Mouse (Mus musculus) liver, embryonic 14.5 days (tissue): Measurements from ENCODE around the gene Tnfsf8. TPM values are rescaled to one million over a fixed set of nuclear protein-coding genes. Genes with fewer than 3 reads are reported as not detected.

Experiments
- ATAC-seq: fragments of 200-750 bp; cut with Nextera tagmentation; 2 replicates; pipeline ENCODE4 v1.8.0; 2017; ENCODE audit warnings: moderate number of reproducible peaks, mild to moderate bottlenecking, moderate library complexity; ENCODE audit not compliant: insufficient read depth
- DNase-seq, 3 experiments: peaks; one replicate each; pipeline ENCODE4 v3.0.0-alpha.2; 2012 to 2013; ENCODE audit warnings: low read depth in 3 of 3, low spot score in 3 of 3
- H3K27ac ChIP-seq: fragments of 300-500 bp; sonication (generic); 2 replicates; pipeline ENCODE4 v1.5.1; 2014; ENCODE audit warnings: moderate library complexity, mild to moderate bottlenecking, control low read depth, inconsistent platforms
- H3K27me3 ChIP-seq: fragments of 300-500 bp; sonication (generic); 2 replicates; pipeline ENCODE4 v1.6.1; 2014; ENCODE audit warnings: mild to moderate bottlenecking, low read length, moderate library complexity; ENCODE audit not compliant: control insufficient read depth, insufficient read depth
- H3K36me3 ChIP-seq: fragments of 300-500 bp; sonication (generic); replicated peaks from 2 replicates; pipeline ENCODE4 v1.6.1; 2014; ENCODE audit warnings: low read depth; ENCODE audit not compliant: control insufficient read depth, insufficient read depth
- H3K4me1 ChIP-seq, 2 experiments: fragments of 200-500 bp in 1 of 2; fragments of 300-500 bp in 1 of 2; sonication (generic) in 1 of 2; replicated peaks; 2 replicates each; pipeline ENCODE4 v1.6.1; 2012 to 2014; ENCODE audit warnings: antibody characterized with exemption in 1 of 2, inconsistent platforms in 1 of 2, low read length in 1 of 2; ENCODE audit not compliant: control insufficient read depth in 2 of 2, insufficient read depth in 2 of 2
- H3K4me2 ChIP-seq: fragments of 300-500 bp; sonication (generic); 2 replicates; pipeline ENCODE4 v1.6.1; 2014; ENCODE audit warnings: low read depth, mild to moderate bottlenecking, control low read depth, moderate library complexity
- H3K4me3 ChIP-seq, 2 experiments: fragments of 200-500 bp in 1 of 2; fragments of 300-500 bp in 1 of 2; sonication (generic) in 1 of 2; 2 replicates each; pipeline ENCODE4 v1.5.1; 2012 to 2014; ENCODE audit warnings: low read depth in 2 of 2, low read length in 2 of 2, mild to moderate bottlenecking in 2 of 2, control low read depth in 1 of 2, inconsistent platforms in 1 of 2, moderate library complexity in 1 of 2; ENCODE audit not compliant: insufficient read depth in 1 of 2
- H3K9ac ChIP-seq: fragments of 300-500 bp; sonication (generic); replicated peaks from 2 replicates; pipeline ENCODE4 v1.6.1; 2014; ENCODE audit warnings: mild to moderate bottlenecking, control low read depth, moderate library complexity
- H3K9me3 ChIP-seq: fragments of 300-500 bp; sonication (generic); 2 replicates; pipeline ENCODE4 v1.6.1; 2016; ENCODE audit warnings: low read length, mixed read lengths; ENCODE audit not compliant: control insufficient read depth
- CTCF ChIP-seq: IDR thresholded peaks from 2 replicates; pipeline ENCODE4 v1.5.1; 2016; ENCODE audit warnings: antibody characterized with exemption, low read depth, control low read depth
- EP300 ChIP-seq: IDR thresholded peaks from 2 replicates; pipeline ENCODE4 v1.6.1; 2016; ENCODE audit warnings: antibody characterized with exemption, low read depth
- WGBS: fragments of 180-500 bp; shearing (Covaris S2); extraction: QIAGEN DNeasy Blood & Tissue Kit; methylation state at CpG from one replicate; pipeline ENCODE4 v1.1.7; 2014; ENCODE audit not compliant: insufficient replicate concordance; 5-methylcytosine and 5-hydroxymethylcytosine counted together
- polyA plus RNA-seq, 2 experiments: library from polyadenylated mRNA; depleted of rRNA in 1 of 2; stranded (reverse) in 1 of 2; unstranded in 1 of 2; fragments of >200 nt; fragmentation: Nextera tagmentation in 1 of 2; extraction: Ambion mirVana in 1 of 2; gene quantifications; 2 replicates each; pipeline versions ENCODE4 v1.2.1 to v1.2.3; 2012 to 2014

Tnfsf8 gene
- polyA plus RNA-seq, 2 experiments = 0.01 TPM; not detected in 1

DNA sequence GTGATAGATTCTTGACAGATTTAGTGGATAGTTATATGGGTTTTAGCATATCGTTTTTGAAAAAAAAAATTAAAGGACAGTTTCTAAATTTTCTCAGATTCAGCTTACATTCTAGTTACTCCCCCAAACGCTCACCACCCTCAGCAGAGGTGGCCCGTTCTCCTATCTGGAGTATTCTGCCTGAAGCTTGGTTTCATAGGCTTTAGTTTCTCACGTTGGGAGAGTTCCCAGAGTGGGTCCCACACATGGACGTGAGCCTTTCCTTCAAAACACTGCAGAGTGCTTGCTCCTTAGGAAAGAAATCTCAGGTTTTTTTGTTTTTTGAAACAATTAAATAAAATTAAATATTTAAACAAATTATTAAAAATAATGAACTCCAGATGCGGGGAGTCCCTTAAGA, 4.4 kb downstream of the Tnfsf8 start:
- TF ChIP-seq EP300 = no peak
- no peak for TF ChIP-seq CTCF

DNA sequence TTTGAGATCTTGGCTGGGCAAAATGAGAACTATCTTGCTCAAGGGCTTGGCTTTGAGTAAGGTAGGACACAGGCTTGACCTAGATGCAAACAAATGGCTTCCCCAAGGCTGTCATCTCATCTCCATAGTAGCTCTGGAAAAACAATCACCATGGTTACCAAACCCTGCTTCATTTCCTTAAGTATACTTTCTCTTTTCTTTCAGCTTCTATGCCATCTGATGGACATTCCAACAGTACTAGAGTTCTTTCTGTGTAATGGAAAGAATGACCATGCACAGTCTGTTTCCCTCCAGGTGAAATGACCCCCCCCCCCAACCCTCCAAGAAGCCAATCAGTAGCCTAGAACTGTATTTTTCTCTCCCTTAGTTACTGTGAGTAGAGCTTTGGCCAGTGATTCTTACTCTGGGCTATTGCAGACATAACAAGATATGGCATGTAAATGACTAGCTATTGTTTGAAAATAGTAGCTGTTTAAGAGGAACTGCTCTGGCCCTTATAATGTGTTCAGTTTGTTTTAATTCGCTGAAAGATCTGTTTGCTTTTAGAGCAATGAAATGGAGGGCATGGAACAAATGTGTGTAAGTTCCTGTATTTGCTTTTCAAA, 7.3 kb downstream of the Tnfsf8 start:
- Histone ChIP-seq H3K4me2 (no peak overlapping the region), H3K27ac (no peak overlapping the region), H3K36me3 (no peaks in the 10 kb centered on the region), H3K9me3 (no peaks in the 10 kb centered on the region), H3K27me3 (no peaks in the 10 kb centered on the region), H3K4me3 (no peak overlapping the region), H3K9ac (no peak overlapping the region), H3K4me1 (no peaks in the 10 kb centered on the region)
- no peak for ATAC-seq
- 62% methylated on average over 1 of the region's 1 CpGs for WGBS
- TF ChIP-seq CTCF (no peak), EP300 (no peak)
- no peak for DNase-seq

More for the DNA sequence above, 4.4 kb downstream of the Tnfsf8 start:
- no peak overlapping the region for H3K4me3 ChIP-seq
- ATAC-seq (no peak), DNase-seq (no peak)
- H3K36me3 ChIP-seq = no peaks in the 10 kb centered on the region
- no peak overlapping the region for H3K4me2 ChIP-seq
- H3K4me1 ChIP-seq = no peaks in the 10 kb centered on the region; a peak in 1 of 4 replicates
- H3K9me3 ChIP-seq = no peaks in the 10 kb centered on the region
- no peak overlapping the region for H3K27ac ChIP-seq
- H3K27me3 ChIP-seq = no peaks in the 10 kb centered on the region
- 51% methylated on average over 6 of the region's 6 CpGs for WGBS
- H3K9ac ChIP-seq = no peak overlapping the region

DNA sequence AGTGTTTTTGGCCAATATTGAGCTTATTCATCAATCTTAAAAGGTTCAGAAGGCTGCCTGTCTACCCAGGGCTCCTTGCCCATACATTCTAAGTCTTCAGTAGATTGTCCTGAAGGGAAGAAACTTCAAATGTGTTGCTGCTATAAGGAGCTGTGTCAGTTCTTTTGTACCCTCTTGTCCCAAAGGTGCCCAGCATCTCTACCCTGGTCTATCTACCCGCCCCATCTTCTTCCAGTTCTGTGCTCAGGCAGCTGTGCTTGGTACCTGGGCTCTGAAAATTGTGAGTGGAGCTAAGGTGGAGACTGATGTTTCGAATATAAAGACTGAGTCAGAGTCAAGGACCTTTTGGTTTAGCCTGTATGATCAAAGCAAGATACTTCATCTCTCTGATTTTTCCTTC, 11.1 kb downstream of the Tnfsf8 start:
- Histone ChIP-seq H3K27ac (no peak overlapping the region), H3K9ac (no peak overlapping the region), H3K4me2 (no peak overlapping the region), H3K27me3 (no peaks in the 10 kb centered on the region), H3K9me3 (no peaks in the 10 kb centered on the region), H3K4me1 (no peaks in the 10 kb centered on the region), H3K4me3 (no peak overlapping the region), H3K36me3 (no peaks in the 10 kb centered on the region)
- WGBS = 45% methylated on average over 2 of the region's 2 CpGs
- TF ChIP-seq EP300 (no peak), CTCF (no peak)
- ATAC-seq (no peak), DNase-seq (no peak)

DNA sequence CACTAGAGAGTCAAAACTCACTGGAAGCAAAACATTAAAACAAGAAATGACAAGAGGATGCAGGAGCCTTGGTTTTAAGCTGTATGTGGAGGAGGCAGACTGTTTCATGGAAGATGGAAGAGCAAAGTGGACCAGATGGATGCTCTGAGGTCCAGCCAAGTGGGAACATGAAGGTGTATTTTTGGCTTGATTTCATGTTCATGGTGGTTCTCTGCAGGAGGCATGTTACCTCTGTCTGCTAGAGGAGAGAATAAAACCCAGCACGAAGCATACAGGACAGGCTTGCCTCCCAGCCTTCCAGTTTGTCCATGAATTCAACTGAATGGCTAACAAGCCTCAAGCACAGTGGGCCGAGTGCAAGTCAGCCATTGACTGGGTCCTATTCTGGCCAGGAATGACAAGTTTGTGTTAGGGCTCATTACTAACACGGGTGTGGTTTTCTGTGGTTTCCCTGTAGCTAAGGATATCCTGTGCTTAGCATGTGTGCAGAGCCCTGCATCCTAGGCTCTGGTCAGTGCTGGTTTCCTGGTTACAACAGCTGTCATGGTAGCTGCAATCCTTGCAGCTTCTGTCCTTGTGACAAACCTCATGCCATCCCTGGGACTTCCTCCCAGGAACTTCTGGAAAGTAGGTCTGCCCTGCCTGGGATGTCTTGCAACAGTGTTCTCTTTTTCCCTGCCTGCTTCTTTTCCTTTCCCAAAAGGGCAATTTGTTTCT, 14.1 kb downstream of the Tnfsf8 start:
- 19% methylated on average over 3 of the region's 3 CpGs for WGBS
- DNase-seq (no peak), ATAC-seq (no peak)
- H3K27ac ChIP-seq = no peak overlapping the region
- no peaks in the 10 kb centered on the region for H3K9me3 ChIP-seq
- H3K27me3 ChIP-seq = no peaks in the 10 kb centered on the region
- H3K4me3 ChIP-seq = no peak overlapping the region
- H3K4me1 ChIP-seq = no peaks in the 10 kb centered on the region
- no peak overlapping the region for H3K9ac ChIP-seq
- no peak for TF ChIP-seq CTCF
- H3K4me2 ChIP-seq = no peak overlapping the region
- H3K36me3 ChIP-seq = no peaks in the 10 kb centered on the region

DNA sequence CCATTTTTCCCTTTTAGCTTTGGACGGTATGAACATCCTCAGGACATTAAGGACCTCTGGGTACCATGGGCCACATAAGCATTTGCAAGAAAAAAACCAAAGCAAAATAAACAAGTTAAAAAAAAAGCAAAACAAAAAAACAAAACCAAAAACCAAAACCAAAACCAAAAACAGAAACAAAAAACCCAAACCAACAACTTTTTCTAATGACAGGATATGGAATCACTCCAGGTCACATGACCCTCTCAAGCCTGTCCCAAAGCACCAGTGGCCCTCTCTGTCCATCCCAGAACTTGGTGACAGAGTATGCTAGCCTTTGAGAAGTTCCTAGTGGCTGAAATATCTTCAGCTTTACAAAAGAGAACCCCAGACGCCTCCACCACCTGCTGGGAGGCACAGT, 15.4 kb downstream of the Tnfsf8 start:
- ATAC-seq (no peak), DNase-seq (no peak)
- no peaks in the 10 kb centered on the region for H3K36me3 ChIP-seq
- no peak overlapping the region for H3K4me3 ChIP-seq
- no peak overlapping the region for H3K27ac ChIP-seq
- no peak overlapping the region for H3K9ac ChIP-seq
- H3K27me3 ChIP-seq = no peaks in the 10 kb centered on the region
- H3K4me2 ChIP-seq = no peak overlapping the region
- 50% methylated on average over 2 of the region's 2 CpGs for WGBS
- H3K4me1 ChIP-seq = no peaks in the 10 kb centered on the region
- no peaks in the 10 kb centered on the region for H3K9me3 ChIP-seq
- no peak for TF ChIP-seq CTCF
- TF ChIP-seq EP300 = no peak
